Mouse (Mus musculus) cerebellum, adult 2 months (tissue): Measurements from ENCODE around the gene Rpl6. TPM values are rescaled to one million over a fixed set of nuclear protein-coding genes. Genes with fewer than 3 reads are reported as not detected.
A peak's percentile ranks its signal among the peaks of the same experiment; 100 is the strongest.
"Not testable (repeated sequence)": the region's sequence is repeated elsewhere in the genome, so short reads cannot be mapped to it uniquely, and the experiment has no call there.

Experiments
- DNase-seq, 2 experiments: peaks; one replicate each; pipeline ENCODE4 v3.0.0; 2021
- H3K27ac ChIP-seq: fragments of 200-500 bp; 2 replicates; pipeline ENCODE4 v1.5.1; 2012; ENCODE audit warnings: low read length, control low read depth, inconsistent platforms; ENCODE audit not compliant: insufficient read depth
- H3K27me3 ChIP-seq: fragments of 200-500 bp; 2 replicates; pipeline ENCODE4 v1.6.1; 2012; ENCODE audit warnings: inconsistent platforms, mild to moderate bottlenecking, low read length, moderate library complexity; ENCODE audit not compliant: control insufficient read depth, insufficient read depth
- H3K4me1 ChIP-seq: fragments of 200-500 bp; 2 replicates; pipeline ENCODE4 v1.6.1; 2011; ENCODE audit warnings: low read length; ENCODE audit not compliant: control insufficient read depth, insufficient read depth
- H3K4me3 ChIP-seq: fragments of 200-500 bp; replicated peaks from 2 replicates; pipeline ENCODE3; 2011; ENCODE audit warnings: mild to moderate bottlenecking, low read depth, low read length, control low read depth; ENCODE audit not compliant: insufficient read depth
- CTCF ChIP-seq: fragments of 200-500 bp; IDR thresholded peaks from 2 replicates; pipeline ENCODE4 v1.5.1; 2011; ENCODE audit warnings: low read depth, mild to moderate bottlenecking, control low read depth, low read length, moderate library complexity, borderline replicate concordance; ENCODE audit not compliant: insufficient read depth
- POLR2A ChIP-seq: fragments of 200-500 bp; IDR thresholded peaks from 2 replicates; pipeline ENCODE4 v1.6.1; 2011; ENCODE audit warnings: low read length, control low read depth, borderline replicate concordance; ENCODE audit not compliant: insufficient read depth
- WGBS: fragments of 180-500 bp; shearing (Covaris S2); methylation state at CpG from one replicate; pipeline ENCODE4 v1.1.7; 2018; 5-methylcytosine and 5-hydroxymethylcytosine counted together
- polyA plus RNA-seq: library from polyadenylated mRNA; depleted of rRNA; stranded (reverse); fragments of >200 nt; gene quantifications from 2 replicates; pipeline ENCODE4 v1.2.3, GENCODE M21; 2012

Gene Rpl6
- polyA plus RNA-seq, 1 experiment: 400 TPM

DNA sequence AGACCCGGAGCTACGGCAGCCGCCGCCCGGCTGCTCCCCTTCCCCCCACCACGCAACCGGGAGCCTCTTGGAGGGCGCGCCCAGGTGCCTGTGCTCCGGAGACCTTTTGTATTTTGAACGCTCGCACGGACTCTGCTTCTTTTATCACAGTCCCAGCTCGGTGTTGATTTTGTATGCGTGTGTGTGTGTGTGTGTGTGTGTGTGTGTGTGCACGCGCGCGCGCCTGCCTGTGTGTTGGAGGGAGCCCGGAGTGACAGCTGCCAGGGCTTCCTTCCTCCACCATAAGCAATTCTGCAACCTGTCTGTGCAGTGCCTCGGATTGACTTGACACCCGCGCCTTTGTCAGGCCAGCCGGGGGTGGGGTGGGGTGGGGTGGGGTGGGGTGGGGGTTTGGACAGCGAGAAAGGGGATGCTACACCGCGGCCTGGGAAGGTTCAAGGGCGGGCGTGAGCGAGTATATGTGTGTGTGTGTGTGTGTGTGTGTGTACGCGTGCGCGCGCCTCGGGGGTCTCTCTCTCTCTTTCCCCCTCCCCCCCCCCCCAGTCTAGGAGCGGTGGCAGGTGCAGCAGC lies 16.5 kb downstream of the Rpl6 start:
- Histone ChIP-seq H3K27ac (peak overlapping the region; percentile 97), H3K4me3 (peak overlapping the region; percentile 98), H3K27me3 (no peaks in the 10 kb centered on the region), H3K4me1 (peaks cover 2% of the 10 kb centered on the region)
- DNase-seq: peak; percentile 68 to 70
- WGBS: under 1% methylated on average over 37 of the region's 38 CpGs
- TF ChIP-seq POLR2A (no peak), CTCF (no peak)

DNA sequence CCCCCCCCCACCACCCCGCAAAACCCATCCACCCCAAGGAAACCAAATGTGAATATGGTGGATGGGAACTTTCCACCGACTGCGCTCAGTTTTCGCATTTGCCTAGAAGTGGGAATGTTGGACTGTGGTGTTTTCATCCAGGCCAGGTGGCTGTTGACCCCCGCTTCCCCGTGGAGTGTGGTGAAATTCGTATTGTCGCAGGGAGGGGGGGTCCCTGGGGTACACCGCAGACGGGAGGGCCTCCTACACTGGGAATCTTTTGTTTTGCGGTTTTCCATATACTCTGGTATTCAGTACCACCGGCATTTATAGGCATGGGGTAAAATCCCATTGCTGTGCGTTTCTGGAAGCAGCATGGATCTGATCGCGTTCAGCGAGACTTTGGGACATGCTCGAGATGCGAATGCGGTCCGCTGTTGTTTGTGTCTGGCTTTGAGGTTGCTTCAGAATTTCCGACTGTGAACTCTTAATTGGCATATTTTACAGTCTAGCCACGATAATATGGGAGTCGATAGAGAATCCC lies 17.1 kb downstream of the Rpl6 start:
- TF ChIP-seq CTCF (no peak), POLR2A (no peak)
- Histone ChIP-seq H3K4me3 (peak overlapping the region; percentile 98), H3K4me1 (peaks cover 2% of the 10 kb centered on the region), H3K27ac (peak overlapping the region; percentile 67), H3K27me3 (no peaks in the 10 kb centered on the region)
- DNase-seq: peak; percentile 37 to 39
- WGBS: 2% methylated on average over 23 of the region's 23 CpGs

GRCm38 (mm10) chr5:121224020-121224419 lies 19.7 kb downstream of the Rpl6 start:
- not testable (repeated sequence) for H3K27me3 ChIP-seq, H3K4me3 ChIP-seq, H3K27ac ChIP-seq, H3K4me1 ChIP-seq, DNase-seq
- WGBS: 72% methylated on average over 4 of the region's 4 CpGs

GRCm38 (mm10) chr5:121224856-121225255 lies 20.6 kb downstream of the Rpl6 start:
- 51% methylated on average over 3 of the region's 3 CpGs for WGBS
- DNase-seq: no peak

GRCm38 (mm10) chr5:121225854-121226253 lies 21.6 kb downstream of the Rpl6 start:
- 44% methylated on average over 2 of the region's 2 CpGs for WGBS
- DNase-seq: no peak
- no peak overlapping the region for H3K4me3 ChIP-seq
- no peak overlapping the region for H3K27ac ChIP-seq
- TF ChIP-seq POLR2A (no peak), CTCF (no peak)
- no peaks in the 10 kb centered on the region for H3K27me3 ChIP-seq
- H3K4me1 ChIP-seq: peaks cover 18% of the 10 kb centered on the region

More at GRCm38 (mm10) chr5:121224856-121225255, 20.6 kb downstream of the Rpl6 start:
- TF ChIP-seq POLR2A (no peak), CTCF (no peak)
- Histone ChIP-seq H3K4me1 (peaks cover 9% of the 10 kb centered on the region), H3K27ac (no peak overlapping the region), H3K27me3 (no peaks in the 10 kb centered on the region), H3K4me3 (no peak overlapping the region)

DNA sequence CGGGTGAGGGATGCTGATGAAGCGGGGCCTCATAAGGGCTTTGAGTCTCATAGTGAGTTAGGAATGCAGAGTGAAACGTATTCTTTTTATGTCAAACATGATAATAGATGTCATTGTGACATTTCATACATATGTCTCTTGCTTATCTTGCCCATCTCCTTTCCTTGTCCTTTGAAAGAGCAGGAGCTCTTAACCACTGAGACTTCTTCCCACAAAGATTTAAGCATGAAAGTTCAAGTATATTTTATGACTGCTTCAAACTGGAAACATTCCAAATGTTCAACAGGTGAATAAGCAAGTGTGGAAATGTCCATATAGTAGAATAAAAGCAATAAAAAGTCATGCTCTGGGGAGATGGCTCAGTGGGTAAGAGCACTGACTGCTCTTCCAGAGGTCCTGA lies 22.1 kb downstream of the Rpl6 start:
- DNase-seq: no peak
- no peak overlapping the region for H3K27ac ChIP-seq
- 53% methylated on average over 3 of the region's 3 CpGs for WGBS
- no peaks in the 10 kb centered on the region for H3K27me3 ChIP-seq
- peaks cover 19% of the 10 kb centered on the region for H3K4me1 ChIP-seq
- H3K4me3 ChIP-seq: no peak overlapping the region
- TF ChIP-seq POLR2A: no peak
- no peak for TF ChIP-seq CTCF

DNA sequence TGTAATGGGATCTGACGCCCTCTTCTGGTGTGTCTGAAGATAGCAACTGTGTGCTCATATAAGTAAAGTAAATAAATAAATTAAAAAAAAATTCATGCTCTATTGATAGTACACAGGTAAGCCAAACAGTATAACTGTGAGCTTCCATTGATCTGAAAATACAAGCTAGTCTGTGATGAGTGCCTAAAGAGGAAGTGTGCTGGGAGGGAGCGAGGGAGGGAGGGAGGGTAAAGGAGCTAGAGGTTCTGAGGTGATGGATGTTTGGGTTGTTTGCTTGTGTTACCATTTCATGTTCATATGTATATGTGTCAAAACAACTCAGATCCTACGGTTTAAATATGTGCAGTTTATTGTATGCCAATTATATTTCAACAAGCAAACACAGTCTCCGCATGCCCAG lies 22.6 kb downstream of the Rpl6 start:
- H3K4me1 ChIP-seq: peaks cover 19% of the 10 kb centered on the region
- no peak overlapping the region for H3K27ac ChIP-seq
- H3K4me3 ChIP-seq: no peak overlapping the region
- TF ChIP-seq POLR2A: no peak
- TF ChIP-seq CTCF: no peak
- WGBS: 80% methylated on average over 4 of the region's 4 CpGs
- H3K27me3 ChIP-seq: no peaks in the 10 kb centered on the region
- no peak for DNase-seq

GRCm38 (mm10) chr5:121227330-121227729 lies 23.0 kb downstream of the Rpl6 start:
- not testable (repeated sequence) for H3K4me3 ChIP-seq, H3K27me3 ChIP-seq
- 97% methylated on average over 1 of the region's 1 CpGs for WGBS

More at GRCm38 (mm10) chr5:121227330-121227729, 23.0 kb downstream of the Rpl6 start:
- peaks cover 19% of the 10 kb centered on the region for H3K4me1 ChIP-seq
- H3K27ac ChIP-seq, DNase-seq: not testable (repeated sequence)
